Mouse (Mus musculus) embryonic facial prominence, embryonic 13.5 days (tissue): ENCODE measurements around the gene Socs2. TPM values are rescaled to one million over a fixed set of nuclear protein-coding genes. Genes with fewer than 3 reads are reported as not detected.
"Not testable (repeated sequence)": the region's sequence is repeated elsewhere in the genome, so short reads cannot be mapped to it uniquely, and the experiment has no call there.

Experiments used
- ATAC-seq: fragments of 200-750 bp; cut with Nextera tagmentation; 2 replicates; pipeline ENCODE4 v1.8.0; 2017; ENCODE audit warnings: low read depth; ENCODE audit not compliant: insufficient number of reproducible peaks, insufficient read depth, low FRiP score, low TSS enrichment
- H3K27ac ChIP-seq: fragments of 300-500 bp; sonication (generic); 2 replicates; pipeline ENCODE4 v1.5.1; 2015; ENCODE audit warnings: moderate library complexity, mild to moderate bottlenecking, inconsistent platforms
- H3K27me3 ChIP-seq: fragments of 300-500 bp; sonication (generic); 2 replicates; pipeline ENCODE4 v1.6.1; 2015; ENCODE audit warnings: mild to moderate bottlenecking, inconsistent platforms
- H3K36me3 ChIP-seq: fragments of 300-500 bp; sonication (generic); 2 replicates; pipeline ENCODE4 v1.6.1; 2015; ENCODE audit warnings: mild to moderate bottlenecking, inconsistent platforms
- H3K4me1 ChIP-seq: fragments of 300-500 bp; sonication (generic); 2 replicates; pipeline ENCODE4 v1.6.1; 2015; ENCODE audit warnings: inconsistent platforms
- H3K4me2 ChIP-seq: fragments of 300-500 bp; sonication (generic); 2 replicates; pipeline ENCODE4 v1.6.1; 2015; ENCODE audit warnings: moderate library complexity, mild to moderate bottlenecking, inconsistent platforms
- H3K4me3 ChIP-seq: fragments of 300-500 bp; sonication (generic); 2 replicates; pipeline ENCODE4 v1.5.1; 2015; ENCODE audit warnings: mild to moderate bottlenecking, inconsistent platforms
- H3K9ac ChIP-seq: fragments of 300-500 bp; sonication (generic); 2 replicates; pipeline ENCODE4 v1.6.1; 2015; ENCODE audit warnings: mild to moderate bottlenecking, inconsistent platforms
- H3K9me3 ChIP-seq: fragments of 300-500 bp; sonication (generic); 2 replicates; pipeline ENCODE4 v1.6.1; 2016; ENCODE audit warnings: inconsistent platforms
- WGBS: fragments of 180-500 bp; shearing (Covaris S2); methylation state at CpG from one replicate; pipeline ENCODE4 v1.1.7; 2015; ENCODE audit warnings: mixed read lengths; 5-methylcytosine and 5-hydroxymethylcytosine counted together
- polyA plus RNA-seq: library from polyadenylated mRNA; unstranded; fragments of >200 nt; fragmentation: Nextera tagmentation; extraction: Ambion mirVana; gene quantifications from 2 replicates; pipeline ENCODE4 v1.2.1, GENCODE M21; 2015

The Socs2 gene
- polyA plus RNA-seq, 1 experiment from 2014 or later = 56.2 TPM

GRCm38 (mm10) chr10:95408487-95408886 is 8.5 kb downstream of the Socs2 start:
- H3K4me2 ChIP-seq = no peak overlapping the region
- H3K27ac ChIP-seq = no peak overlapping the region
- H3K4me1 ChIP-seq = no peaks in the 10 kb centered on the region
- 0 out of 2 replicates have a peak, but pooled peaks cover 2% of the 10 kb centered on the region for H3K27me3 ChIP-seq
- whole genome bisulfite sequencing = 84% methylated on average over 9 of the region's 9 CpGs
- no peak overlapping the region for H3K9ac ChIP-seq
- no peak overlapping the region for H3K4me3 ChIP-seq
- 0 out of 2 replicates have a peak, but pooled peaks cover 9% of the 10 kb centered on the region for H3K36me3 ChIP-seq
- ATAC-seq = no peak
- H3K9me3 ChIP-seq = no peaks in the 10 kb centered on the region

GRCm38 (mm10) chr10:95407541-95408160 is 9.3 kb downstream of the Socs2 start:
- no peak for ATAC-seq
- no peaks in the 10 kb centered on the region for H3K4me1 ChIP-seq
- H3K9me3 ChIP-seq = no peaks in the 10 kb centered on the region
- H3K27ac ChIP-seq = no peak overlapping the region
- H3K9ac ChIP-seq = no peak overlapping the region
- 75% methylated on average over 12 of the region's 12 CpGs for WGBS
- 0 out of 2 replicates have a peak, but pooled peaks cover 9% of the 10 kb centered on the region for H3K36me3 ChIP-seq
- H3K4me3 ChIP-seq = no peak overlapping the region
- H3K4me2 ChIP-seq = no peak overlapping the region
- 0 out of 2 replicates have a peak, but pooled peaks cover 2% of the 10 kb centered on the region for H3K27me3 ChIP-seq

GRCm38 (mm10) chr10:95404774-95405173 is 12.2 kb downstream of the Socs2 start:
- Histone ChIP-seq H3K9ac (no peak overlapping the region), H3K27ac (no peak overlapping the region), H3K4me1 (peaks cover 3% of the 10 kb centered on the region), H3K27me3 (0 out of 2 replicates have a peak, but pooled peaks cover 2% of the 10 kb centered on the region), H3K4me3 (no peak overlapping the region), H3K9me3 (no peaks in the 10 kb centered on the region), H3K36me3 (peaks cover 4% of the 10 kb centered on the region), H3K4me2 (no peak overlapping the region)
- 82% methylated on average over 2 of the region's 2 CpGs for WGBS
- no peak for ATAC-seq

- no peak for ATAC-seq
- 30% methylated on average over 13 of the region's 13 CpGs for WGBS
- Histone ChIP-seq H3K4me2 (no peak overlapping the region; the same call in 1 of the 2 replicates), H3K4me1 (peaks cover 42% of the 10 kb centered on the region), H3K9me3 (no peaks in the 10 kb centered on the region), H3K4me3 (no peak overlapping the region), H3K27ac (no peak overlapping the region), H3K9ac (no peak overlapping the region), H3K27me3 (peaks cover 4% of the 10 kb centered on the region; the same call in 1 of the 2 replicates), H3K36me3 (peaks cover 4% of the 10 kb centered on the region)
These were observed 17.2 kb downstream of the Socs2 start for GRCm38 (mm10) chr10:95399689-95400354.

GRCm38 (mm10) chr10:95398489-95398888 is 18.5 kb downstream of the Socs2 start:
- Histone ChIP-seq H3K27ac (no peak overlapping the region), H3K9me3 (no peaks in the 10 kb centered on the region), H3K4me3 (peak overlapping the region; percentile 39), H3K9ac (peak overlapping the region; percentile 68), H3K36me3 (peaks cover 4% of the 10 kb centered on the region), H3K27me3 (peaks cover 4% of the 10 kb centered on the region; the same call in 1 of the 2 replicates), H3K4me1 (peaks cover 51% of the 10 kb centered on the region), H3K4me2 (peak overlapping the region; percentile 72)
- ATAC-seq = no peak
- under 1% methylated on average over 18 of the region's 18 CpGs for WGBS

- no peaks in the 10 kb centered on the region for H3K9me3 ChIP-seq
- no peak overlapping the region for H3K9ac ChIP-seq
- no peak overlapping the region for H3K4me2 ChIP-seq
- ATAC-seq = no peak
- no peak overlapping the region for H3K4me3 ChIP-seq
- 21% methylated on average over 7 of the region's 7 CpGs for WGBS
- H3K27ac ChIP-seq = no peak overlapping the region
- peaks cover 4% of the 10 kb centered on the region for H3K36me3 ChIP-seq
- peaks cover 51% of the 10 kb centered on the region for H3K4me1 ChIP-seq
- H3K27me3 ChIP-seq = peaks cover 4% of the 10 kb centered on the region; the same call in 1 of the 2 replicates
These were observed 19.7 kb downstream of the Socs2 start for GRCm38 (mm10) chr10:95397191-95397835.

GRCm38 (mm10) chr10:95396356-95396755 is 20.6 kb downstream of the Socs2 start:
- H3K4me2 ChIP-seq = no peak overlapping the region
- H3K36me3 ChIP-seq = no peaks in the 10 kb centered on the region
- H3K4me3 ChIP-seq = no peak overlapping the region
- no peak overlapping the region for H3K9ac ChIP-seq
- peaks cover 4% of the 10 kb centered on the region; the same call in 1 of the 2 replicates for H3K27me3 ChIP-seq
- no peak overlapping the region for H3K27ac ChIP-seq
- peaks cover 51% of the 10 kb centered on the region for H3K4me1 ChIP-seq
- 72% methylated on average over 8 of the region's 8 CpGs for WGBS
- no peaks in the 10 kb centered on the region for H3K9me3 ChIP-seq
- ATAC-seq = no peak

- no peak for ATAC-seq
- Histone ChIP-seq H3K4me3 (peak overlapping the region; percentile 21), H3K4me2 (peak overlapping the region; percentile 52), H3K27me3 (peaks cover 4% of the 10 kb centered on the region; the same call in 1 of the 2 replicates), H3K9ac (no peak overlapping the region), H3K27ac (peak overlapping the region; percentile 66), H3K9me3 (no peaks in the 10 kb centered on the region), H3K4me1 (peaks cover 51% of the 10 kb centered on the region), H3K36me3 (no peaks in the 10 kb centered on the region)
- 32% methylated on average over 25 of the region's 25 CpGs for WGBS
These were observed 21.9 kb downstream of the Socs2 start for GRCm38 (mm10) chr10:95394819-95395812.

GRCm38 (mm10) chr10:95392073-95392472 is 24.9 kb downstream of the Socs2 start:
- Histone ChIP-seq H3K9ac (no peak overlapping the region), H3K9me3 (no peaks in the 10 kb centered on the region), H3K4me2 (no peak overlapping the region), H3K27ac (no peak overlapping the region), H3K27me3 (no peaks in the 10 kb centered on the region), H3K4me3 (no peak overlapping the region), H3K4me1 (peaks cover 37% of the 10 kb centered on the region), H3K36me3 (no peaks in the 10 kb centered on the region)
- no peak for ATAC-seq
- WGBS = 65% methylated on average over 8 of the region's 8 CpGs

- Histone ChIP-seq H3K9ac (no peak overlapping the region), H3K9me3 (no peaks in the 10 kb centered on the region), H3K4me2 (no peak overlapping the region), H3K27ac (no peak overlapping the region), H3K4me3 (no peak overlapping the region), H3K27me3 (no peaks in the 10 kb centered on the region), H3K36me3 (no peaks in the 10 kb centered on the region), H3K4me1 (peaks cover 34% of the 10 kb centered on the region)
- WGBS = 91% methylated on average over 9 of the region's 9 CpGs
- no peak for ATAC-seq
These were observed 26.1 kb downstream of the Socs2 start for GRCm38 (mm10) chr10:95390871-95391270.

GRCm38 (mm10) chr10:95389805-95390204 is 27.2 kb downstream of the Socs2 start:
- not testable (repeated sequence) for H3K9me3 ChIP-seq, H3K27me3 ChIP-seq, H3K4me3 ChIP-seq, H3K4me2 ChIP-seq, H3K36me3 ChIP-seq, ATAC-seq, H3K27ac ChIP-seq, H3K9ac ChIP-seq
- peaks cover 30% of the 10 kb centered on the region for H3K4me1 ChIP-seq
- WGBS = 91% methylated on average over 5 of the region's 5 CpGs
